Mouse (Mus musculus): ENCODE measurements at regions not wholly inside any gene's neighbourhood (a gene's known extent, or its start where the extent isn't known, plus 50 kb on each side); places are given as distances from the start of the nearest gene placed in this dataset.

- TF ChIP-seq USF1 (IDR thresholded peaks at IDR 0.05; ENCODE audit: low read depth) (no peak), REST (IDR thresholded peaks at IDR 0.05; ENCODE audit: insufficient read depth, insufficient read length) (no peak)
Measured at GRCm38 (mm10) chr4:54602513-54603205, 342.2 kb upstream of the Zfp462 start.
